Mouse (Mus musculus) gonadal fat pad, adult 2 months (tissue): ENCODE results near the gene Trpm4. TPM values are rescaled to one million over a fixed set of nuclear protein-coding genes. Genes with fewer than 3 reads are reported as not detected.

Experiments
- DNase-seq: peaks from one replicate; pipeline ENCODE4 v3.0.0-alpha.2; 2012; ENCODE audit warnings: low read depth
- polyA plus RNA-seq: library from polyadenylated mRNA; depleted of rRNA; stranded (reverse); fragments of >200 nt; gene quantifications from 2 replicates; pipeline ENCODE4 v1.2.3, GENCODE M21; 2012

Gene Trpm4
- polyA plus RNA-seq, 1 experiment = 41.6 TPM

GRCm38 (mm10) chr7:45312686-45313453 lies 20.7 kb downstream of the Trpm4 start:
- DNase-seq = no peak

GRCm38 (mm10) chr7:45312023-45312422 lies 21.6 kb downstream of the Trpm4 start:
- DNase-seq = no peak

GRCm38 (mm10) chr7:45309455-45309854 lies 24.1 kb downstream of the Trpm4 start:
- DNase-seq = no peak

GRCm38 (mm10) chr7:45308551-45309240 lies 24.9 kb downstream of the Trpm4 start:
- DNase-seq = no peak

- no peak for DNase-seq
Measured at GRCm38 (mm10) chr7:45305275-45305674, 28.3 kb downstream of the Trpm4 start.

GRCm38 (mm10) chr7:45304869-45305268 lies 28.7 kb downstream of the Trpm4 start:
- no peak for DNase-seq

- no peak for DNase-seq
Measured at GRCm38 (mm10) chr7:45302626-45303025, 31.0 kb downstream of the Trpm4 start.

- DNase-seq = no peak
Measured at GRCm38 (mm10) chr7:45300270-45300669, 33.3 kb downstream of the Trpm4 start.

- no peak for DNase-seq
Measured at GRCm38 (mm10) chr7:45299752-45300151, 33.8 kb downstream of the Trpm4 start.

- no peak for DNase-seq
Measured at GRCm38 (mm10) chr7:45297563-45297962, 36.0 kb downstream of the Trpm4 start.

GRCm38 (mm10) chr7:45296626-45297025 lies 37.0 kb downstream of the Trpm4 start:
- DNase-seq = no peak

- DNase-seq = no peak
Measured at GRCm38 (mm10) chr7:45286486-45286885, 47.1 kb downstream of the Trpm4 start.

- no peak for DNase-seq
Measured at GRCm38 (mm10) chr7:45277136-45277760, 56.3 kb downstream of the Trpm4 start, which contains the start of gene Slc6a21. Slc6a21 (plus strand) TSS chr7:45277513.

- DNase-seq = no peak
Measured at GRCm38 (mm10) chr7:45273672-45274071, 59.9 kb downstream of the Trpm4 start.

GRCm38 (mm10) chr7:45272786-45273412 lies 60.7 kb downstream of the Trpm4 start:
- DNase-seq = no peak

- DNase-seq = no peak
Measured at GRCm38 (mm10) chr7:45265518-45265917, 68.1 kb downstream of the Trpm4 start.

GRCm38 (mm10) chr7:45264348-45264747 lies 69.2 kb downstream of the Trpm4 start:
- DNase-seq = no peak

- DNase-seq = no peak
Measured at GRCm38 (mm10) chr7:45263006-45263607, 70.5 kb downstream of the Trpm4 start.

- DNase-seq = no peak
Measured at GRCm38 (mm10) chr7:45262266-45262665, 71.3 kb downstream of the Trpm4 start.

GRCm38 (mm10) chr7:45259281-45259680 lies 74.3 kb downstream of the Trpm4 start:
- DNase-seq = no peak

GRCm38 (mm10) chr7:45257063-45257840 lies 76.3 kb downstream of the Trpm4 start:
- DNase-seq = no peak
